Mouse (Mus musculus): Measurements from ENCODE around the gene Stap2. TPM values are rescaled to one million over a fixed set of nuclear protein-coding genes. Genes with fewer than 3 reads are reported as not detected.

Stap2 gene
- total RNA-seq, 1 experiment: 3.4 TPM

DNA sequence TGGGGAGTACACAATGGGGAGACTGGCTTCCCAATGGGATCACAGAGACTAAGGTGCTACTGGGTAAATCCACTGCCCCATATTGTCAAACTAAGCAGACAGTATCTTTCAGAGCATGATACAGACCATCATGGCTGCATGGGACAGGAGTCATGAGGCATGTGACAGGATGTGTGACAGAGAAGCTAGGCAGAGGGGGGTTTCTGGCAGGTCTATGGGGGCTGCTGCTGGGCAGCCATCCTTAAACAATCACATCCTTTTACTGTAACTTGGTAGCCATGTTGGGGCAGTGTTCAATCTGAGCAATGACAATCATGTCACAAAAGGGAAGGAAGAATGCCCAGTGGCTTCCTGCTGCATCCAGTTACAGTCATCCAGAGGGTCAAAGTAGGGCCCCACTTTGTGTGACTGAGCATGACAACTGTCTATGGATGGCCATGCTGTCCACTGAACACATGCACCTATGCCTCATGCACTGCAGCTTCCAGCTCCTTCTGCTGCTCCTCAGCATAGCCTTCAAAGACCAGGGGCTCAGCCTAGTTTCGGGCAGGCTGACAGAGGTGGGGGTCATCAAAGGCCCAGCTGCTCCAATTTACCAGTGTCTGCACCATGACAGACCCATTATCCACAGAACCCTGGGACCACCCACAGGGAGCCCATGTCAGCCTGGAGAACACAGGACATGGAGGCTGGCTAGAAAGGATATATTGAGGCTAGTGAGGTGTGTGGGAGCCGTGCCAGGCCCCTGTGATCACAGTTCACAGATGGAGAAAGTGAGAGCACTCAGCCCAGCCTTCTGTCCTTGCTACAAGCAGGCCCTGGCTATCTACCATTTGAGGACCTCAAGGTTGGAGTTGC, 17.0 kb upstream of the Stap2 start:
- Histone ChIP-seq H3K27ac (ENCODE audit: insufficient read depth, low read depth, low read length, poor library complexity, severe bottlenecking) (no peak overlapping the region), H3K4me1 (ENCODE audit: control insufficient read depth in 2 of 2, insufficient read depth in 2 of 2, low read length in 2 of 2, poor library complexity in 1 of 2) (peaks cover 0 to 2% of the 10 kb centered on the region in 2 experiments; a peak in 1 of 4 replicates), H3K4me3 (ENCODE audit: insufficient read depth in 1 of 2, low read depth in 1 of 2, low read length in 2 of 2, poor library complexity in 1 of 2, severe bottlenecking in 1 of 2) (no peak overlapping the region), H3K9ac (ENCODE audit: insufficient read depth, low read depth, low read length, poor library complexity, severe bottlenecking) (no peak overlapping the region), H3K9me3 (ENCODE audit: control insufficient read depth, insufficient read depth, low read depth, low read length) (no peaks in the 10 kb centered on the region), H3K36me3 (ENCODE audit: control insufficient read depth, insufficient read depth, low read length, poor library complexity, severe bottlenecking) (peaks cover 28% of the 10 kb centered on the region)
- no peak for DNase-seq (ENCODE audit: low read depth, low spot score)
- TF ChIP-seq ZC3H11A (IDR thresholded peaks at IDR 0.05; ENCODE audit: borderline replicate concordance, low read depth, low read length) (no peak), CHD2 (IDR thresholded peaks at IDR 0.05; ENCODE audit: low read depth, low read length) (no peak), HCFC1 (IDR thresholded peaks at IDR 0.05; ENCODE audit: borderline replicate concordance, insufficient read depth, low read length) (no peak)
- in situ Hi-C loops (cut with MboI; ENCODE audit: low sequenced_read_pairs in 2 of 2, unreplicated experiment in 2 of 2): no loop called here

DNA sequence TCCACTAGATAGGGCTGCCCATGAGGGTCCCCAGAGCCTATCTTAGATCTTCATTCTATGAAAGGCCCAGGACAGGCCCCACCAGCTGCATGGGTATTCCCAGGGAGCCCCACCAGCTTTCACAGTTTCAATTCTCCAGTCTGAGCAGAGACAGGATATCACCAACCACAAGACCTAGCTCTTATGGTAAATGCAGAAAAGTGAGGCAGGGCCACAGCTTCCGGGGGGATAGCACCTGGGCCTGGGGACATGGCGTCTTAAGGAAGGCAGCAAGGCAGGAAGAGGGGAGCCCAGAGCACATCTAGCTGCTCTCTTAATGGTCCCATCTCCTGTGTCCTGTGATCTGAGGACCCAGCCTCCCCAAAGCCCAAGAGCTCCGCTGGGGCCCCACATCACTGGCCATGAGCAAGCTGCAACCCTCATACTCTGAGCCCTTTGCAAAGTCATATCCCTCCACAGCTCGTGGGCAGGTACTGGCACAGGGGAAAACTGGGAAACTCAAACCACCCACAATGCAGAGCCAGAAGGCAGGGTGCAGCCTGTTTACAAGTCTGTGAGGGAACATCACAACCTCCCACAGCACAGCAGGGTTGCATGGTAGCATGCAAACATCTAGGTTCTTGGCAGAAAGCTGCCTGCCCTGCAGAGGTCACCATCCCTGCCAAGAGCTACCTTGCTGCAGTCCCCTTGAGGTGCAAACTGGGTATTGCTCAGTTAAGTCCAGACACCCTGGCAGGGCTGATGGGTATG, 16.0 kb upstream of the Stap2 start:
- Histone ChIP-seq H3K9ac (ENCODE audit: insufficient read depth, low read depth, low read length, poor library complexity, severe bottlenecking) (no peak overlapping the region), H3K36me3 (ENCODE audit: control insufficient read depth, insufficient read depth, low read length, poor library complexity, severe bottlenecking) (peaks cover 37% of the 10 kb centered on the region), H3K9me3 (ENCODE audit: control insufficient read depth, insufficient read depth, low read depth, low read length) (no peaks in the 10 kb centered on the region), H3K4me1 (ENCODE audit: control insufficient read depth in 2 of 2, insufficient read depth in 2 of 2, low read length in 2 of 2, poor library complexity in 1 of 2) (peaks cover 0 to 2% of the 10 kb centered on the region in 2 experiments; a peak in 1 of 4 replicates), H3K4me3 (ENCODE audit: insufficient read depth in 1 of 2, low read depth in 1 of 2, low read length in 2 of 2, poor library complexity in 1 of 2, severe bottlenecking in 1 of 2) (no peak overlapping the region), H3K27ac (ENCODE audit: insufficient read depth, low read depth, low read length, poor library complexity, severe bottlenecking) (no peak overlapping the region)
- no peak for TF ChIP-seq ZC3H11A (IDR thresholded peaks at IDR 0.05; ENCODE audit: borderline replicate concordance, low read depth, low read length)
- no peak for TF ChIP-seq MAFK (IDR thresholded peaks at IDR 0.05; ENCODE audit: insufficient read depth, low read depth, low read length)
- no peak for TF ChIP-seq HCFC1 (IDR thresholded peaks at IDR 0.05; ENCODE audit: borderline replicate concordance, insufficient read depth, low read length)
- TF ChIP-seq CHD2 (IDR thresholded peaks at IDR 0.05; ENCODE audit: low read depth, low read length): no peak
- TF ChIP-seq ZNF384 (IDR thresholded peaks at IDR 0.05; ENCODE audit: low read depth, low read length): no peak
- in situ Hi-C loops (cut with MboI; ENCODE audit: low sequenced_read_pairs in 2 of 2, unreplicated experiment in 2 of 2): no loop called here
- no peak for DNase-seq (ENCODE audit: low read depth, low spot score)

DNA sequence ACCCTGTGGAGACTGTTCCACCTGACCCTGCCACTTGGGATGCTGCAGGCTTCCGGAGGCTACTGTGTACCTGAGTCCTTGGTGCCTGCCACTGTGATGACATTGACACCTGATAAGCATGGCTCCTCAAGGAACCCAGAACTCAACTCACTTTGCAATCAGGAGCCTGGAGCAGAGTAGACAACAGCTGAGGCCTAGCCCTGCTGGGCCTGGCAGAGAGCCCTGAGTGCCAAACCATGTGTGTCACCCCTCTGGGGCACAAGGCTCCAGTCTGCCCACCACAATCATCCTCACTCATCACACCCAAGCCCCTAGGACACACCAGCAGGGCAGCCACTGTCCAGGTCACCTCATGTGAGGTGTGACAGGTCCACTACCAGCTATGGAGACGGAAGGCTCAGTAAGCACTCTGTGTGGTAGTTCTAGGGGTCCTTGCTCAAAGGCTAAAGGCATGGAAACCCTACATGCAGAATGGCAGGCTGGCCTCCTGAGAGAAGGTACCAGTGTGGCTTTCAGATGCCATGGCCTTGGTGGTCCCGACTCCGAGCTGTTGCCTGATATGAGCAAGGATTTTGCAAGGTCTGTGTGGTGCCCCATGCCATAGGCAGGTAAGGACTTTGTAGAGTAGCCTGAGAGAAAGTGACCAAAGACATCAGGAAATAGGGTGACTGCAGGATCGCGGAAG, 15.2 kb upstream of the Stap2 start:
- TF ChIP-seq ZC3H11A (IDR thresholded peaks at IDR 0.05; ENCODE audit: borderline replicate concordance, low read depth, low read length) (no peak), ZNF384 (IDR thresholded peaks at IDR 0.05; ENCODE audit: low read depth, low read length) (no peak), MAFK (IDR thresholded peaks at IDR 0.05; ENCODE audit: insufficient read depth, low read depth, low read length) (no peak), HCFC1 (IDR thresholded peaks at IDR 0.05; ENCODE audit: borderline replicate concordance, insufficient read depth, low read length) (no peak), CHD2 (IDR thresholded peaks at IDR 0.05; ENCODE audit: low read depth, low read length) (no peak)
- Histone ChIP-seq H3K9me3 (ENCODE audit: control insufficient read depth, insufficient read depth, low read depth, low read length) (no peaks in the 10 kb centered on the region), H3K27ac (ENCODE audit: insufficient read depth, low read depth, low read length, poor library complexity, severe bottlenecking) (no peak overlapping the region), H3K4me3 (ENCODE audit: insufficient read depth in 1 of 2, low read depth in 1 of 2, low read length in 2 of 2, poor library complexity in 1 of 2, severe bottlenecking in 1 of 2) (no peak overlapping the region), H3K9ac (ENCODE audit: insufficient read depth, low read depth, low read length, poor library complexity, severe bottlenecking) (no peak overlapping the region), H3K36me3 (ENCODE audit: control insufficient read depth, insufficient read depth, low read length, poor library complexity, severe bottlenecking) (peaks cover 45% of the 10 kb centered on the region), H3K4me1 (ENCODE audit: control insufficient read depth in 2 of 2, insufficient read depth in 2 of 2, low read length in 2 of 2, poor library complexity in 1 of 2) (peaks cover 0 to 2% of the 10 kb centered on the region in 2 experiments; a peak in 1 of 4 replicates)
- DNase-seq (ENCODE audit: low read depth, low spot score): no peak
- in situ Hi-C loops (cut with MboI; ENCODE audit: low sequenced_read_pairs in 2 of 2, unreplicated experiment in 2 of 2): no loop called here

DNA sequence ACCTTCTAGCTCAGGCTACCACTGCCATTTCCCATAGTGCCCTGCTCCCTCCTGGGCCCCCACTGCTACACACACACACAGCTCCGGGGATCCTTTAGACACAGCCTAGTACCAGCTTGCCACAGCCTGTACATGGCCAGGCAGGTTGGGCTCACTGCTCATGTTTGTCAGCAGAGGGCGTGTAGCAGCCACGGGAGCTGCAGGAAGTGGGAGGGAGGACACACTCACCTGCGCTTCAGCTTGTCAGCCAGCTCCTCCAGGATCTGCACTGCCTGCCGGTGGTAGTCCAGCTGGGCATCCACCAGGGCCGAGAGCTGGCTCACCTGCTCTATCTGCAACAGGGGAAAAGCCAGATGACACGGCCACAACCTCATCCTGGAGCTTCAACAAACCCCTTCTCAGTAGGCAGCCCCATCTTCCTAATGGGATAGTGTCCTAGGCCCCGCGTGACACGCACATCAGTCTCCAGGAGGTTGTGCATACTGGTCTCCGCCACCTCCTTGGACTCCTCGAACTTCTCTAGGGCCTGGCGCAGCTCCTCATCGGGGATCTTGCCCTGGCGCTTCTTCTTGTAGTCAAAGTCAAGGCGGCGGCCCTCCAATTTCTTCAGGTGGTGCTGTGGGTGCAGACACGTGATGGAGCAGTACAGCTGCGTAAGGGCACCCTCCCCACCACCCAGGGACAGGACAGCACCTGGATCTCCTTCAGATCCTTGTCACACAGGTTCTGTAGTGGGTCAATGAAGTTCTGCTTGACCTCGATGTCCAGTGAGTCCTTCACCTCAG, 13.2 kb upstream of the Stap2 start:
- Histone ChIP-seq H3K36me3 (ENCODE audit: control insufficient read depth, insufficient read depth, low read length, poor library complexity, severe bottlenecking) (peaks cover 51% of the 10 kb centered on the region), H3K27ac (ENCODE audit: insufficient read depth, low read depth, low read length, poor library complexity, severe bottlenecking) (no peak overlapping the region), H3K9ac (ENCODE audit: insufficient read depth, low read depth, low read length, poor library complexity, severe bottlenecking) (no peak overlapping the region), H3K4me3 (ENCODE audit: insufficient read depth in 1 of 2, low read depth in 1 of 2, low read length in 2 of 2, poor library complexity in 1 of 2, severe bottlenecking in 1 of 2) (no peak overlapping the region), H3K9me3 (ENCODE audit: control insufficient read depth, insufficient read depth, low read depth, low read length) (no peaks in the 10 kb centered on the region), H3K4me1 (ENCODE audit: control insufficient read depth in 2 of 2, insufficient read depth in 2 of 2, low read length in 2 of 2, poor library complexity in 1 of 2) (peaks cover 0 to 2% of the 10 kb centered on the region in 2 experiments; a peak in 1 of 4 replicates)
- no peak for TF ChIP-seq MAFK (IDR thresholded peaks at IDR 0.05; ENCODE audit: insufficient read depth, low read depth, low read length)
- TF ChIP-seq ZC3H11A (IDR thresholded peaks at IDR 0.05; ENCODE audit: borderline replicate concordance, low read depth, low read length): no peak
- TF ChIP-seq CHD2 (IDR thresholded peaks at IDR 0.05; ENCODE audit: low read depth, low read length): no peak
- no peak for TF ChIP-seq ZNF384 (IDR thresholded peaks at IDR 0.05; ENCODE audit: low read depth, low read length)
- TF ChIP-seq HCFC1 (IDR thresholded peaks at IDR 0.05; ENCODE audit: borderline replicate concordance, insufficient read depth, low read length): no peak
- in situ Hi-C loops (cut with MboI; ENCODE audit: low sequenced_read_pairs in 2 of 2, unreplicated experiment in 2 of 2): no loop called here
- DNase-seq (ENCODE audit: low read depth, low spot score): no peak
